Mouse (Mus musculus): ENCODE data around the gene Nfatc2.

Gene Nfatc2

DNA sequence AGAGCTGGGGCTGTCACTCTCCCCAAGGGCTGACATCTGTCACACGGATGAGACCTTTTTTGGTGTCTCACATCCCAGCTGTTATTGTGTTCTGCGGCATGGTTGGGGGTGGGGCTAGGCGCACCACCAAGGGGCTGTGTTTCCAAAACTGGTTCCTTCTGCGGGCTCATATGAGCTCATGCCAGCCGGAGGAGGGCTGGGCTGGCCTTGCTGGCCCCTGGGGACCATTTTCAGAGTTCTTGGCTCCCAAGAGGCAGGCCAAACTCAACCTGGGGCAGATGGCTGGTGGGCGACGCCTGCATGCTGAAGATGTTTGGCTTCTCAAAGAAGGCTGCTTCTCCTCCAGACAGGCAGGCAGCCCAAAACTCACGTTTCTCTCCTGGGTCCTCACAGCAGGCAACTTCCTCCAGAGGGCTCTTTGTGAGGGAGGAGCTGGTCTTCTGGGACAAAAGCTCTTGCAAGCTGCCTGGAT is 162.4 kb downstream of the Nfatc2 start:
- no peak for DNase-seq (ENCODE audit: low read depth)

DNA sequence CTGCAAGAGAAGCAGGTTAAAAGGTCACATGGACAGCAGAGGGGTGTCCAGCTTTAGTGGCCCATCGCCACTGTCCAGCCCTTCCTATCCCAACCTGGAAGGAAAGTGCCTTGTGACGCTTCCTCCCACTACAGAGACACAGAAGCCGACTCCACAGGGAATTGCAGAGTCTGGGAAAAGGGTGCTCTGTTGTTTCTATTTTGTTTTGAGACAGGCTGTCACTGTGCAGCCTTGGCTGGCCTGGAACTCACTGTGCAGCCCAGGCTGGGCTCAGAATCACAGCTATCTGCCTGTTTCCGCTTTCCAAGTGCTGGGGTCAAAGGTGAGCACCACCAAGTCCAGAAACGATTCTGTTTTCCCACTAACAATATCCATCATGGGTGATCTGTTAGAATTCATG is 167.3 kb downstream of the Nfatc2 start:
- no peak for DNase-seq (ENCODE audit: low read depth)

DNA sequence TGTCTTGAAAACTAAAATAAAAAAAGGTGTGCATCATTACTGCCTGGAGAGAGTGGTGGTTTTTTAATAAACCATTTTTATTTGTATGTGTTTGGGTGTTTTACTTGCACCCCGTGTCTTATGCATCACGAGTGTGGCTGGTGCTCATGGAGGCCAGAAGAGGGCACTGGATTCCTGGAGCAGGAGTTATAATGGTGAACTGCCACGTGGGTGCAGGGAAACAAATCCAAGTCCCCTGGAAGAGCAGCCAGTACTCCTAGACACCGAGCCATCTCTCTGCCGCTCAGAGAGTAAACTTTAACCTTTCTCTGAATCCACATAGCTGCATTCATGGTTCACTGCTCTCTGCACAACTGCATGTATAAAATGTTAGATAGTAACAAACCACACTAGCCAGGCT is 168.1 kb downstream of the Nfatc2 start:
- DNase-seq (ENCODE audit: low read depth), result no peak

DNA sequence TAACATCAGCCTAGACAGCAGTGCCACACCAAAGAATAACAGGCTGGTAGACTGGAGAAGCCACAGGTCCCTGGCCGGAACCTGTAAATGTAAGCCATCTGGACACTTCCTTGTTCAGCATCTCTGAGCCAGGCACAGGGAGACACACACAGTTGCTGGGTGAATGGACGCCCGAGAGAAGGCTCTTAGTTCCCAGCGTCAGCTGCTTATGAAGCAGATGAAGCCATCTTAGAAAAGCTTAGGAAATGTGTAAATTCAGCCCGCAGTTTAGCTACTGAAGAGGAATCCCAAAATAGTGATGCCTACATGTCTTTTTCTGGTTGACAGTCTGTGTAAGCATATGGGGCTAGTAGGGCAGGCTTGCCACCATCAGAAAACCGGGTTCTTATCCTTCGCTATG is 169.1 kb downstream of the Nfatc2 start:
- no peak for DNase-seq (ENCODE audit: low read depth)

DNA sequence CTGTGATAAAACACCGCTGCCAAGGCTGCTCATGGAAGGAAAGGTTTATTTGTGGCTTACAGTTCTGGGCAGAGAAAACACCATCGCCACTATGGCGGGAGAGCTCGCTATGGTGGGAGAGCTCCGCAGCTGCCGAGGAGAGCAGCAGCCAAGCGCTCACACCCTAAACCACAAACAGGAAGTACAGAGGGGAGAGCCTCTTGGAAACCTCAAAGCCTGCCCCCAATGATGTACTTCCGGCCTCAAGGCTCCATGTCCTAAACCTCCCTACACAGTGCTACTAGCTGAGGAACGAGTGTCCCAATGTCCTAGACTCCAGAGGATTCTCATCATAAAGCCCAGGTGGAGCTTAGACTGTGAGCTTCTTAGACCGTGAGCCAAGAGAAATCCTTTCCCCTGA is 171.9 kb downstream of the Nfatc2 start:
- DNase-seq (ENCODE audit: low read depth), result no peak

DNA sequence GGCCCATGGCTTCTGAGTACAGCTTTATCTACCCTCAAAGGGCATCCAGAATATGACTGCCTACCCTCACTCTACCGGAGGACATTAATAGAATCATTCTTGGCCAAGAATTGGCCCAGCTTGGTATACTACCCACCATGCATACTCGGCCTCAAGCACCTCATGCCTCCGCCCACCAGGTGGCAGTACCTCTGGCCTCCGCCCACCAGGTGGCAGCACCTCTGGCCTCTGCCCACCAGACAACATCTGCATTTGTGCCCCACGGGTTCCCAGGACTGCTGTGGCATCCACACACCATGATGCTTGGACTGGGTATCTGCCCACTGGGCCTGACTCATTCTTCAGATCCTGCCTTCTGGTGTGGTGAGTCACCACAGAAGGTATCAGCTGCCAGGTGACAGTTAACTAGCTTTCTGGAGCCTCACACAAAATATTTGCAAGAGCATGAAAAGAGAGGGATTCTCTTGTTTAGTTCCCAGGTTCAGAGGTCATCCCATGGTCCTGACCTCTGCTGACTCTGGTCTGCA is 173.0 kb downstream of the Nfatc2 start:
- DNase-seq (ENCODE audit: low read depth), result no peak

All from c-Kit-positive CD71-positive TER-119-negative erythroid progenitor cells, embryonic 14.5 days (primary cell).